Mouse (Mus musculus) spleen, postnatal 36 days (tissue): ENCODE results near the gene Gm6169.
"Not testable (repeated sequence)": the region's sequence is repeated elsewhere in the genome, so short reads cannot be mapped to it uniquely, and the experiment has no call there.

Experiments
- DNase-seq, 2 experiments: peaks; one replicate each; pipeline ENCODE4 v3.0.0; 2022; ENCODE audit warnings: low spot score in 2 of 2, mixed read lengths in 1 of 2

Gm6169 gene

GRCm38 (mm10) chr13:97099187-97099852 is at the start of gene Gm6169:
TSS of gene Gm6169 (minus strand) at chr13:97099237.
- DNase-seq: no peak

- DNase-seq: peak; percentile 36 to 39
These were observed 46.8 kb upstream of the Gm6169 start for GRCm38 (mm10) chr13:97145834-97146233.

- DNase-seq: no peak
These were observed 43.3 kb upstream of the Gm6169 start for GRCm38 (mm10) chr13:97142321-97142720.

- not testable (repeated sequence) for DNase-seq
These were observed 39.4 kb upstream of the Gm6169 start for GRCm38 (mm10) chr13:97138404-97138931.

GRCm38 (mm10) chr13:97137466-97138400 is 38.7 kb upstream of the Gm6169 start, which contains the start of the genes Gfm2 and Nsa2:
TSS of gene Gfm2 (plus strand) at chr13:97137937.
TSS of gene Nsa2 (minus strand) at chr13:97137937.
- peak; percentile 88 to 90 for DNase-seq

- DNase-seq: not testable (repeated sequence)
These were observed 31.4 kb upstream of the Gm6169 start for GRCm38 (mm10) chr13:97130413-97130812.

GRCm38 (mm10) chr13:97129654-97130053 is 30.6 kb upstream of the Gm6169 start:
- not testable (repeated sequence) for DNase-seq

- no peak for DNase-seq
These were observed 22.3 kb upstream of the Gm6169 start for GRCm38 (mm10) chr13:97121341-97121740.

GRCm38 (mm10) chr13:97109046-97109445 is 10.0 kb upstream of the Gm6169 start:
- no peak for DNase-seq

GRCm38 (mm10) chr13:97107721-97108120 is 8.7 kb upstream of the Gm6169 start:
- not testable (repeated sequence) for DNase-seq

GRCm38 (mm10) chr13:97104996-97105395 is 6.0 kb upstream of the Gm6169 start:
- DNase-seq: no peak

- no peak for DNase-seq
These were observed 3.3 kb downstream of the Gm6169 start for GRCm38 (mm10) chr13:97095726-97096125.

GRCm38 (mm10) chr13:97088183-97088582 is 10.9 kb downstream of the Gm6169 start:
- DNase-seq: no peak

- no peak for DNase-seq
These were observed 11.6 kb downstream of the Gm6169 start for GRCm38 (mm10) chr13:97087421-97087820.

GRCm38 (mm10) chr13:97086316-97086715 is 12.7 kb downstream of the Gm6169 start:
- DNase-seq: no peak

- no peak for DNase-seq
These were observed 16.6 kb downstream of the Gm6169 start for GRCm38 (mm10) chr13:97082432-97082831.

- no peak for DNase-seq
These were observed 18.4 kb downstream of the Gm6169 start for GRCm38 (mm10) chr13:97080615-97081014.

GRCm38 (mm10) chr13:97080201-97080600 is 18.8 kb downstream of the Gm6169 start:
- no peak for DNase-seq

- DNase-seq: no peak
These were observed 21.5 kb downstream of the Gm6169 start for GRCm38 (mm10) chr13:97077556-97077955.

GRCm38 (mm10) chr13:97073497-97073896 is 25.5 kb downstream of the Gm6169 start:
- no peak for DNase-seq

- DNase-seq: no peak
These were observed 27.3 kb downstream of the Gm6169 start for GRCm38 (mm10) chr13:97071626-97072241.
